Mouse (Mus musculus) CD8-positive naive resting alpha-beta T cell, adult 2 months (primary cell): Measurements from ENCODE around the gene Dab1.

Source experiments
- DNase-seq, 2 experiments: peaks; one replicate each; pipeline ENCODE4 v3.0.0; 2022; ENCODE audit warnings: low read depth in 2 of 2, low spot score in 2 of 2

Dab1 gene

GRCm38 (mm10) chr4:103619321-103619945, at the start of gene Dab1:
Gene Dab1, plus strand, starts transcription at chr4:103619359.
- DNase-seq: no peak

GRCm38 (mm10) chr4:103571721-103572352, 47.3 kb upstream of the Dab1 start:
- DNase-seq: no peak

- DNase-seq: no peak
These were observed 43.6 kb upstream of the Dab1 start for GRCm38 (mm10) chr4:103575556-103575955.

GRCm38 (mm10) chr4:103576305-103576704, 42.9 kb upstream of the Dab1 start:
- DNase-seq: no peak

GRCm38 (mm10) chr4:103577111-103577815, 41.9 kb upstream of the Dab1 start:
- no peak for DNase-seq

- no peak for DNase-seq
These were observed 41.3 kb upstream of the Dab1 start for GRCm38 (mm10) chr4:103577821-103578220.

GRCm38 (mm10) chr4:103580021-103580420, 39.1 kb upstream of the Dab1 start:
- DNase-seq: no peak

GRCm38 (mm10) chr4:103615011-103615410, 4.1 kb upstream of the Dab1 start:
- DNase-seq: no peak

GRCm38 (mm10) chr4:103619946-103620371, 800 bp downstream of the Dab1 start:
- no peak for DNase-seq

- no peak for DNase-seq
These were observed 1.5 kb downstream of the Dab1 start for GRCm38 (mm10) chr4:103620590-103621155.

- DNase-seq: no peak
These were observed 2.4 kb downstream of the Dab1 start for GRCm38 (mm10) chr4:103621586-103621985.

- no peak for DNase-seq
These were observed 11.0 kb downstream of the Dab1 start for GRCm38 (mm10) chr4:103630177-103630576.

- DNase-seq: no peak
These were observed 17.1 kb downstream of the Dab1 start for GRCm38 (mm10) chr4:103636168-103636776.

GRCm38 (mm10) chr4:103648209-103648896, 29.2 kb downstream of the Dab1 start:
- DNase-seq: no peak

GRCm38 (mm10) chr4:103655740-103656139, 36.6 kb downstream of the Dab1 start:
- no peak for DNase-seq

- no peak for DNase-seq
These were observed 42.2 kb downstream of the Dab1 start for GRCm38 (mm10) chr4:103661386-103661785.

- no peak for DNase-seq
These were observed 48.3 kb downstream of the Dab1 start for GRCm38 (mm10) chr4:103667438-103667837.

GRCm38 (mm10) chr4:103677195-103677594, 58.0 kb downstream of the Dab1 start:
- DNase-seq: no peak

- DNase-seq: no peak
These were observed 59.3 kb downstream of the Dab1 start for GRCm38 (mm10) chr4:103678501-103678900.

- no peak for DNase-seq
These were observed 66.0 kb downstream of the Dab1 start for GRCm38 (mm10) chr4:103685136-103685535.

- no peak for DNase-seq
These were observed 72.6 kb downstream of the Dab1 start for GRCm38 (mm10) chr4:103691717-103692116.
